Mouse (Mus musculus): ENCODE results near the gene Pinlyp. TPM values are rescaled to one million over a fixed set of nuclear protein-coding genes. Genes with fewer than 3 reads are reported as not detected.

Pinlyp gene
- polyA plus RNA-seq, 1 experiment = not detected

GRCm38 (mm10) chr7:24533806-24534205, 12.1 kb downstream of the Pinlyp start:
- WGBS = 90% methylated on average over 42 of the region's 42 CpGs
- Histone ChIP-seq H3K4me3 (ENCODE audit: low read depth, low read length) (no peak overlapping the region), H3K27me3 (ENCODE audit: control insufficient read depth, insufficient read depth, low read length) (no peaks in the 10 kb centered on the region), H3K36me3 (ENCODE audit: control insufficient read depth, insufficient read depth, low read length) (peaks cover 21% of the 10 kb centered on the region), H3K27ac (ENCODE audit: insufficient read depth, low read depth, low read length) (no peak overlapping the region), H3K4me1 (ENCODE audit: control insufficient read depth, insufficient read depth, insufficient read length, low read length) (peaks cover 5% of the 10 kb centered on the region)
- no peak for TF ChIP-seq POLR2A (IDR thresholded peaks at IDR 0.05; ENCODE audit: low read depth, low read length)
- TF ChIP-seq CTCF (IDR thresholded peaks at IDR 0.05; ENCODE audit: extremely low read depth, insufficient read length, insufficient replicate concordance, low read depth, low read length) = no peak

GRCm38 (mm10) chr7:24533031-24533571, 12.8 kb downstream of the Pinlyp start:
- TF ChIP-seq CTCF (IDR thresholded peaks at IDR 0.05; ENCODE audit: extremely low read depth, insufficient read length, insufficient replicate concordance, low read depth, low read length) (no peak), POLR2A (IDR thresholded peaks at IDR 0.05; ENCODE audit: low read depth, low read length) (no peak)

GRCm38 (mm10) chr7:24531211-24531971, 14.5 kb downstream of the Pinlyp start:
- TF ChIP-seq POLR2A (IDR thresholded peaks at IDR 0.05; ENCODE audit: low read depth, low read length) (no peak; the same call in 1 of the 2 replicates), CTCF (IDR thresholded peaks at IDR 0.05; ENCODE audit: extremely low read depth, insufficient read length, insufficient replicate concordance, low read depth, low read length) (peak; percentile 70)
- Histone ChIP-seq H3K4me1 (ENCODE audit: control insufficient read depth, insufficient read depth, insufficient read length, low read length) (peaks cover 5% of the 10 kb centered on the region), H3K36me3 (ENCODE audit: control insufficient read depth, insufficient read depth, low read length) (peaks cover 21% of the 10 kb centered on the region), H3K27ac (ENCODE audit: insufficient read depth, low read depth, low read length) (peak overlapping the region; percentile 44; the same call in 1 of the 2 replicates), H3K4me3 (ENCODE audit: low read depth, low read length) (peak overlapping the region; percentile 70), H3K27me3 (ENCODE audit: control insufficient read depth, insufficient read depth, low read length) (no peaks in the 10 kb centered on the region)
- 1% methylated on average over 43 of the region's 43 CpGs for WGBS

More at GRCm38 (mm10) chr7:24533031-24533571, 12.8 kb downstream of the Pinlyp start:
- peaks cover 5% of the 10 kb centered on the region for H3K4me1 ChIP-seq (ENCODE audit: control insufficient read depth, insufficient read depth, insufficient read length, low read length)
- H3K27me3 ChIP-seq (ENCODE audit: control insufficient read depth, insufficient read depth, low read length) = no peaks in the 10 kb centered on the region
- H3K4me3 ChIP-seq (ENCODE audit: low read depth, low read length) = no peak overlapping the region
- no peak overlapping the region for H3K27ac ChIP-seq (ENCODE audit: insufficient read depth, low read depth, low read length)
- WGBS = 95% methylated on average over 28 of the region's 28 CpGs
- peaks cover 21% of the 10 kb centered on the region for H3K36me3 ChIP-seq (ENCODE audit: control insufficient read depth, insufficient read depth, low read length)

GRCm38 (mm10) chr7:24530062-24530931, 15.6 kb downstream of the Pinlyp start, which contains the start of gene Irgq:
Gene Irgq (plus strand): TSS chr7:24530689.
- peaks cover 21% of the 10 kb centered on the region for H3K36me3 ChIP-seq (ENCODE audit: control insufficient read depth, insufficient read depth, low read length)
- under 1% methylated on average over 44 of the region's 44 CpGs for WGBS
- TF ChIP-seq CTCF (IDR thresholded peaks at IDR 0.05; ENCODE audit: extremely low read depth, insufficient read length, insufficient replicate concordance, low read depth, low read length) = no peak
- no peak for TF ChIP-seq POLR2A (IDR thresholded peaks at IDR 0.05; ENCODE audit: low read depth, low read length)

GRCm38 (mm10) chr7:24529580-24529979, 16.3 kb downstream of the Pinlyp start:
- TF ChIP-seq POLR2A (IDR thresholded peaks at IDR 0.05; ENCODE audit: low read depth, low read length) (no peak), CTCF (IDR thresholded peaks at IDR 0.05; ENCODE audit: extremely low read depth, insufficient read length, insufficient replicate concordance, low read depth, low read length) (no peak)
- 21% methylated on average over 11 of the region's 11 CpGs for WGBS
- H3K36me3 ChIP-seq (ENCODE audit: control insufficient read depth, insufficient read depth, low read length) = peaks cover 19% of the 10 kb centered on the region
- H3K27ac ChIP-seq (ENCODE audit: insufficient read depth, low read depth, low read length) = no peak overlapping the region
- H3K4me1 ChIP-seq (ENCODE audit: control insufficient read depth, insufficient read depth, insufficient read length, low read length) = peaks cover 5% of the 10 kb centered on the region
- no peaks in the 10 kb centered on the region for H3K27me3 ChIP-seq (ENCODE audit: control insufficient read depth, insufficient read depth, low read length)
- H3K4me3 ChIP-seq (ENCODE audit: low read depth, low read length) = peak overlapping the region; percentile 70

More at GRCm38 (mm10) chr7:24530062-24530931, 15.6 kb downstream of the Pinlyp start, which contains the start of gene Irgq:
- Histone ChIP-seq H3K4me3 (ENCODE audit: low read depth, low read length) (peak within 1 kb of the TSS; percentile 70), H3K27me3 (ENCODE audit: control insufficient read depth, insufficient read depth, low read length) (no peaks in the 10 kb centered on the region), H3K27ac (ENCODE audit: insufficient read depth, low read depth, low read length) (peak within 1 kb of the TSS; percentile 89), H3K4me1 (ENCODE audit: control insufficient read depth, insufficient read depth, insufficient read length, low read length) (peaks cover 5% of the 10 kb centered on the region)

- peaks cover 5% of the 10 kb centered on the region for H3K4me1 ChIP-seq (ENCODE audit: control insufficient read depth, insufficient read depth, insufficient read length, low read length)
These were observed 17.1 kb downstream of the Pinlyp start for GRCm38 (mm10) chr7:24528861-24529260.

More at GRCm38 (mm10) chr7:24528861-24529260, 17.1 kb downstream of the Pinlyp start:
- H3K27ac ChIP-seq (ENCODE audit: insufficient read depth, low read depth, low read length) = no peak overlapping the region
- H3K36me3 ChIP-seq (ENCODE audit: control insufficient read depth, insufficient read depth, low read length) = peaks cover 13% of the 10 kb centered on the region
- H3K4me3 ChIP-seq (ENCODE audit: low read depth, low read length) = no peak overlapping the region
- H3K27me3 ChIP-seq (ENCODE audit: control insufficient read depth, insufficient read depth, low read length) = no peaks in the 10 kb centered on the region
- no peak for TF ChIP-seq CTCF (IDR thresholded peaks at IDR 0.05; ENCODE audit: extremely low read depth, insufficient read length, insufficient replicate concordance, low read depth, low read length)
- no peak for TF ChIP-seq POLR2A (IDR thresholded peaks at IDR 0.05; ENCODE audit: low read depth, low read length)
- WGBS = 85% methylated on average over 11 of the region's 11 CpGs
